Mouse (Mus musculus) activated CD4-positive, CD25-positive, alpha-beta regulatory T cell, adult 4 months (primary cell): ENCODE results near the gene Hexb. TPM values are rescaled to one million over a fixed set of nuclear protein-coding genes. Genes with fewer than 3 reads are reported as not detected.
A peak's percentile ranks its signal among the peaks of the same experiment; 100 is the strongest.

ENCODE experiments used
- ATAC-seq: one replicate; pipeline ENCODE4 v1.8.0; 2017
- polyA plus RNA-seq, 2 experiments: library from polyadenylated mRNA; unstranded; fragments of 100-300 nt; shearing (Covaris generic); gene quantifications; one replicate each; pipeline ENCODE4 v1.2.1; 2017

Hexb gene
- polyA plus RNA-seq = 10 to 100 TPM; 76.8 to 77.4 TPM

DNA sequence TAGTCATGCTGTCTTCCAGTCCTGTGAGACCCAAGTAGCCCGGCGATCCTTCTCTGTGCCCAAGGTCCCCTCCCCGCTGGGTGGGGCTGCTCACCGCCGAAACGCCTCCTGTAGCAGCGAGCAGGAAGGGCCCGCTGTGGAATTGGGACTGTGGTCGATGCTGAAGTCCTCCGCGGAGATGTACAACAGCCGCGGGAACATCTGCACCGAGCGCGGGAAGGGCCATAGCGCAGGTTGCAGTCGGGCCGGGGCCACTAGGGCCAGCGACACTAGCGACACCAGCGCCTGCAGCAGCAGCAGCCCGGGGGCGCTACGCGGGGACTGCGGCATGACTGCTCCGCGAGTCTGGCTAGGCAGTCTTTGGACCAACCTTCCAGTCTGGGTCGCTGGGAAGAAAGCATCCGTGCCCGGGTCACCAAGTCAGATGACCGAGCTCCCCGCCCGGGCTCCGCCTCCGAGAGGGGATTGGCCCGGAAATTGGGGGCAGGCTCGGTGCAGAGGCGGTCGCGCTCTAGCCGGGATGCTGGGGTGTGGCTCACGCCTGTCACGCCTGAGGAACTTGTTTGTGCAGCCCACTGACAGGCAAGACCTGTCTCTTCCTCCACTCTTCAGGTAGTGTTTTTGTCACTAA lies at the start of gene Hexb:
TSS of gene Hexb (minus strand) at position 426 of the 631 bp plus-strand sequence.
- ATAC-seq = peak; percentile 99

GRCm38 (mm10) chr13:97247754-97248153 lies 49.6 kb upstream of the Hexb start:
- ATAC-seq = no peak

GRCm38 (mm10) chr13:97246217-97246616 lies 48.1 kb upstream of the Hexb start:
- no peak for ATAC-seq

DNA sequence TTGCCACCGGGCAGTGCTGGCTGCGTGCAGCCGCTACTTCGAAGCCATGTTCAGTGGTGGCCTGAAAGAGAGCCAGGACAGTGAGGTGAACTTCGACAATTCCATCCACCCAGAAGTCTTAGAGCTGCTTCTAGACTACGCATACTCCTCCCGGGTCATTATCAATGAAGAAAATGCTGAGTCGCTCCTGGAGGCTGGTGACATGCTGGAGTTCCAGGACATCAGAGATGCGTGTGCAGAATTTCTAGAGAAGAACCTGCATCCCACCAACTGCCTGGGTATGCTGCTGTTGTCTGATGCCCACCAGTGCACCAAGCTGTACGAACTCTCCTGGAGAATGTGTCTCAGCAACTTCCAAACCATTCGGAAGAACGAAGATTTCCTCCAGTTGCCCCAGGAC lies 47.0 kb upstream of the Hexb start:
- no peak for ATAC-seq

- ATAC-seq = no peak
Measured at GRCm38 (mm10) chr13:97244712-97245105, 46.6 kb upstream of the Hexb start.

DNA sequence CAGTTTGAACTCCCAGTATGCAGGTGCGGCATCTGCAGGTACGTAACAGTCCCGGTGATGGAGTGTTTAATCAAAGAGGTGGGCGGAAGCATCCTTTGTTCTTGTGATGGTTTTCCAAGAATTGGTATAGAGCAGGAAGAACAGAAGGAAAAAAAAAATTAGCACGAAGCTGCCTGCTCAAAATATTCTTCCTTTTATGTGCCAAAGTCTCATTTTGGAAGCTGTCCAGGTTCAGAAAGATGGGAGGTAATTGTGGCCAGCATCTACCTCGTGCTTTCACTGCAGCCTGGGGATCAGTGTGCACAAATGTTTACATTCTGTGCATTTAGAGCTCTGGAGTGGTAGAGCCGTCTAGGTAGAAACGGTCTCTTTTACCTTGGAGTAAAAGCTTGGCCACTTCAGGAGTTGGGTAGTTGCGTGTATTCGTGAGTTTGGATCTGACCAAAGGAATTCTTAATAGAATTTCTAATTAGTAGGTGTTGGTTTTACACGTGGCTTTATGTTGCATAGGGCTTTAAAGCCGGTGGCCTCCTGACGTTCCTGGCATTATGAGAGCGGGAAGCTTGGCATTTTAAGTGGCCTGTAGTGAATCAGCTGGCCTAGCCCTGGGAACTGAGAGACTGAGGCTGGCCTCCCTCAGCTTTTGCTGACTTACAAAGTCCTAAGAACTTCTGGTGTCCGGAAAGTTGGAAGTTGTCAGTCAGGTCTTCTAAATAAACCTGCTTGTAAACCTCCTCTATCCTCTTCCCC lies 46.0 kb upstream of the Hexb start:
- no peak for ATAC-seq

DNA sequence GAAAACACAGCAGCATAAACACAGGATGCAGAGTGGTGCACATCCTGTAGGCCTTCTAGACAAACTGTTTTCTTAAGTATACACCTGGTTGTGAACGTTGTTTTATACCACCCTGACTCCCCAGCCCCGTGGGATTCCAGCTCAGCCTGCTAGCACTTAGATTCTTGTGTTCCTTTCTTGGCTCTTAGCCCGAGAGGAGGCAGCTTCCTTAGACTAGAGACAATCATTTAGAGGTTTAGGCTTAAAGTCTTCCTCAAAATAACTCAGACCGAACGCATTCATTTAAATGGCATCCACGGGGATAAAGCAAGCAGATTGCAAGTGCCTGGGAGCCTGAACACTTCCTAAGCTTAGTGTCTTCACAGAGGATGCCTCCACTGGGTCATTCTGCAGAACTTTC lies 44.6 kb upstream of the Hexb start:
- ATAC-seq = no peak

DNA sequence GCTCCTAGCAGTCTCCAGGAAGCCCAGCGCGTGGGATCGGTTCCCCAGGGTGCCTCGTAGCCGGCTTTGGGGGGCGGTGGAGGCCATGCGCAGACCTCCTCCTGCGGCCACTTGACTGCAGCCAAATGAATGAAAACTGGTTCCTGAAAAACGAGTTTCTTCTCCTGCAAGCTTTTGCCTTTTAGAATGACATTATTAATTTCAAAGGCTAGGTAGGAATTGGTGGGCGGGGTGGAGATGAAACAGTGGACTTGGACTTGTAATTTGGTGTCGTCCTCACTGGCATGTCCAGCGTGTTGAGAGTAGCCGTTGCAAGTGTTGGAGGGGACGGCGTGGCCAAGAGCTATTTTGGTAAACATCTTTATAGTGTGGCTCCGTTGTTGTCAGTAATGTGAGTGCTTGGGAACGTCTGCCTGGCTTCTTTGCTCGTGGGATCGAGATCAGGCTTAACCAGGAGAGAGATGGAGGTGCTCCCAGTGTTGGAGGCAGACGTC lies 43.7 kb upstream of the Hexb start:
- no peak for ATAC-seq

DNA sequence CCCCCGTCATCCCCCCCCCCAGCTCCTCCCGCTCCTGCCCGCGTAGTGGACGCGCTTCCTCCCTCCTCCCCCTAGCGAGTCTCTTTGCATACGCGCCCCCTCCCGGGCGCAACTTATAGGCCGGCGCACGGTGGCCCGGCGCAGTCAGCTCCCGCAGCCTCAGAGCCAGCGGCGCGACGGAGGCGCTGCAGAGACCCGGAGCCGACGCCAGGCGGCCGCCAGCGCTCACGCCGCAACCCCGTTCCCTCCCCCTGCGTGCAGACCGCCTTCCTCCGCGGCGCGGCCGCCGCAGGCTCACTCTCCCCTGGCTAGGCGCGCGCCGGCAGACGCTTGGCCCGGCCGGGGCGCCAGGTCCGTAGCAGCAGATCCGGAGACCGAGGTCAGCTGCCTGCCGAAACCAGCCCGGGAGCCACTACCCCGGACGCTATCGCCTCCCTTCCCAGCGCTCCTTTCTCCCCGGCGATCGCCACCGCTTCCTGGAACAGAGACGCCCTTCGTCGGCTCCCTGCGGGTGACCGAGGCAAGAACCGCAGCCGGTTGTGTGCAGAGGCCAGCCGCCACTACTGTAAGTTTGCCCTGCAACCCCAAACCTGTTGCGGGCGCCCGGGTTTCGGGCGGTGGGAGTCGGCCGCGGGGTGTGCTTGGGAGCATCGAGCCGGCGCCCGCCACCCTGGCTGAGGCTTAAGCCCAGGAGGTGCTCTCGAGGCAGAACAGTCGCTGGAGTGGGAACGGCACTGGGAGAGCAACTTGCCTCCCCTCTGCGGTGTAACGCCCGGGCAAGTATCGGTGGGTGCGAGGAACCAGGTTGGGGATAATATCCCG lies 43.0 kb upstream of the Hexb start, which contains the start of gene Enc1:
TSS of gene Enc1 (plus strand) at position 141 of the 822 bp plus-strand sequence.
- peak; percentile 88 for ATAC-seq

GRCm38 (mm10) chr13:97240279-97240964 lies 42.3 kb upstream of the Hexb start:
- ATAC-seq = no peak

GRCm38 (mm10) chr13:97239343-97240180 lies 41.4 kb upstream of the Hexb start:
- ATAC-seq = peak; percentile 9

DNA sequence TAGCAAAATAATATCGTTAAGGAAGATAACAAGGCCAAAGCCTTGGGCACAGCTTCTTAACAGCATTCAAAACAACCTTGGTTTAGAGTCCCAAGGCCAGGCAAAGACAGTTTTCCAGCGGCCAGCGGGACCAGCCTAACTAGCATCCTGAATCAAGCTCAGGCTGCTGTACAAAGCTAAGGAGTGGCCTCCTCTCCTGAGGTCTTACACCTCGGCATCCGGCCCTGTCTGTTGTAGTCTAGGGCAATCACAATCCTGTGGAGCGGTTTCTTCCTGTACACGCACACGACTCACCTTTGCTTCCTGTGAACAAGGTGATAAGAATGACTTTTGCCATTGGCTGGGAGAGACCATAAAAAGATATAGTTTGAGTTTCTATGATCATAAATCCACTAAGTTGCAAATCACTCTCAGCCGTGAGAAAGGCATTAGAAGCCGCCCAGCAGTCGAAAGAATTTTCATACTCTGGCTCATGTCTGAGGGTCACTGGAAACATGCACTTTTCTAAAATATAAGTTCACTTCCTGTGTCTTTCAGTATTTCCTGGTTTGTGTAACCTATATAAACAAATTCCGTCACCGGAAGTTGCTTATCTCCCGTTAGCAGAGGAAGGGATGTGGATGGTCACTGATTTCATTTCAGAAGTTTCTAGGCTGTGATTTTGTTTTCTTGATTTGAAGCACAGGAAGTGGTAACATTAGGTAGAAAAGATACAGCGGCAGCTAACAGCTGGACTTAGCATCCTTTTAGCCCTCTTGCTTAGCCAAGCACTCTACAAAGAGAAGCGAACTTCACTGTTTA lies 40.2 kb upstream of the Hexb start:
- ATAC-seq = no peak

GRCm38 (mm10) chr13:97237700-97238099 lies 39.5 kb upstream of the Hexb start:
- no peak for ATAC-seq

GRCm38 (mm10) chr13:97235911-97236310 lies 37.8 kb upstream of the Hexb start:
- no peak for ATAC-seq

DNA sequence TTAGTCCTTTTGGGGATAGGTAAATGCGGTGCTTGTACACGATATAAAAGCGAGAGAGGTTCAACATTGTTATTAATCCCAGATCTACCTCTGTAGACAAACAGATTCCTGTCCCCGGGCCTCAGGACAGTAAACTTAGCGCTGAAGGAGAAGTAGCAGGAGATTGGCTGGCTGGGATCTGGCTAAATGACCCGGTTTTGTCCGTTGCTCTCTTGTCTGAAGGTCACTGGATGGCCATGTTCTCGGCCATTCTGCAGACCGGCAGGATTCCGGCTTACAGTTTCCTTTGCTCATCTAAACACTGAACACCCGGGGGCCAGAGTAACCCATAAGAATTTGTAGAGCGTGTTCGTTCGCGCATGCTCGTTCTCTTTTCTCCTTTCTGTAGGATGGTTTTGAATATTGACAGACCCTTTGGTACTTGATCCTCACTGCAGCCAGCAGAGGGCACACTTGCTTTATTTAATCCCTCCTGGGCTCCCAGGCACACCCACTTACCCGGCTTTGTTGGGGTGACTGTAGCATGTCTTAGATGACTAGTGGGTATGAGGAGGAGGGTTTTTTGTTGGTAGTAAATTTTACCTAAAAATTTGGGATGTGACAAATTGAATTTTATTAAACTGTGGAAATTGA lies 36.7 kb upstream of the Hexb start:
- peak; percentile 71 for ATAC-seq

GRCm38 (mm10) chr13:97233092-97233491 lies 34.9 kb upstream of the Hexb start:
- ATAC-seq = no peak

DNA sequence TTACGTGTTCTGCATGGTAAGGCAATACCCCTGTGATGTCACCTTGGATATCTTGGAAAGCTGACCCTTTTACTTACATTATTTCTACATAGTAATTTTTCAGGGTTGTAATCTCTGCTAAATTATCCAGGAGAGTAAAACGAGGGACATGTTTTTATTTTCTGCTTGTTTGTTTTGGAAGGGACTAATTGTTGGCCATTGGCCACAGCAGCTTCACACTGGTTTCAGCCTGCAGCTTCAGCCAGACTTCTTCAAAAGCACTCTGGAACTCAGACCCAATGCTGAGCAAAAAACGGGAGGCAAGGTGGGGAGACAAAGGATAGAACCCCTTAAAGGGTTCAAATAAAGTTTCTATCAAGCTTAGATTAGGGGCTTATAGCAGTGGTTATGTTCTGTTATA lies 31.9 kb upstream of the Hexb start:
- ATAC-seq = no peak

- no peak for ATAC-seq
Measured at GRCm38 (mm10) chr13:97227795-97228194, 29.6 kb upstream of the Hexb start.

DNA sequence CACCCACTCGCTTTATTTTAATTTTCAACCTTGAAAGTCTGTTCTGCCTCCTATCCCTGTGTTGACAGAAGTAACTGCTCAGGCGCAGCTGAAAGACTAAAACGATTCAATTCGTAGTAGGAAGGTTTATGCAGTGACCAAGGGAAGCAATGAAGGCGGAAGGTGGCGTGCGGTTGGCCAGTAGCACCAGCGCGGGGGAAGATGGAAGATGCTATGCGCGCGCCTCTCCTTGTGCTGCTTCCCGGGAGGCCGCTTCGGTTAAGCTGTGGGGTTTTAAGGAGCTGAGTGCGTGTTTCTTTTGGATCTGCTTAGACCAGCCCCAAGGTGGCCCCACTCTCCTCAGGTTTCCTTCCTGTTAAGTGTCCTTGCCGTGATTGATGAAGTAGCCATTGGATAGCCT lies 27.0 kb upstream of the Hexb start:
- no peak for ATAC-seq

DNA sequence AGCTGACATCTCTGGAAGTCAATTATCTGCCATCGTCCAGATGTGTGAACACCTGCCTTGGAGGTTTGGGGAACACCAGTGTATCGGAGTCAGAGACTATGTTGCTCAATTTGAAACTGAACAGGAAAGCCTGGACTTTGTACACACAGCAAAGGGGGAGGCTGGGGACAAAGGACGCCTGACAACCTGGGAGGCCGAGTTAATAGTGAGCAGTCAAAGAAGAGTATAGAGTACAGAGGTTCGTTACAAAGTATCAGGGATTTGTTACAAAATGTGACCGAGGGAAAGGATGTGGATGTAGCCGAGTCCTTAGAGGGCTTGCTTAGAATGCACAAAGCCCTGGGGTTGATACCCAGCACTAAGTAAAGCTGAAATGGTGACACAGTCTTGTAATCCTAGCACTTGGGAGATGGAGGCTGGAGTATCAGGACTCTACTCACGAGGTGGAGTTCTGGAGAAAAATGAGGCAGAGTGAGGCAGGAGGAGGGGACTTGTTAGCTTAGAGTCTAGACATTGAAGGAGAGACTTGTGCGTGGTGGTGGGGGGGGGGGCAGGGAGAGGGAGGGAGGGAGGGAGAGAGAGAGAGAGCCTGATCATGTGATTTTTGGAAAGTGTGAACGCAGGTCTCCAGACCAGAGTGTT lies 26.3 kb upstream of the Hexb start:
- ATAC-seq = no peak
